Mouse (Mus musculus): ENCODE data around the gene Hoxd3. TPM values are rescaled to one million over a fixed set of nuclear protein-coding genes. Genes with fewer than 3 reads are reported as not detected.

The Hoxd3 gene
- polyA plus RNA-seq, 1 experiment from 2014 or later: 14.5 TPM

DNA sequence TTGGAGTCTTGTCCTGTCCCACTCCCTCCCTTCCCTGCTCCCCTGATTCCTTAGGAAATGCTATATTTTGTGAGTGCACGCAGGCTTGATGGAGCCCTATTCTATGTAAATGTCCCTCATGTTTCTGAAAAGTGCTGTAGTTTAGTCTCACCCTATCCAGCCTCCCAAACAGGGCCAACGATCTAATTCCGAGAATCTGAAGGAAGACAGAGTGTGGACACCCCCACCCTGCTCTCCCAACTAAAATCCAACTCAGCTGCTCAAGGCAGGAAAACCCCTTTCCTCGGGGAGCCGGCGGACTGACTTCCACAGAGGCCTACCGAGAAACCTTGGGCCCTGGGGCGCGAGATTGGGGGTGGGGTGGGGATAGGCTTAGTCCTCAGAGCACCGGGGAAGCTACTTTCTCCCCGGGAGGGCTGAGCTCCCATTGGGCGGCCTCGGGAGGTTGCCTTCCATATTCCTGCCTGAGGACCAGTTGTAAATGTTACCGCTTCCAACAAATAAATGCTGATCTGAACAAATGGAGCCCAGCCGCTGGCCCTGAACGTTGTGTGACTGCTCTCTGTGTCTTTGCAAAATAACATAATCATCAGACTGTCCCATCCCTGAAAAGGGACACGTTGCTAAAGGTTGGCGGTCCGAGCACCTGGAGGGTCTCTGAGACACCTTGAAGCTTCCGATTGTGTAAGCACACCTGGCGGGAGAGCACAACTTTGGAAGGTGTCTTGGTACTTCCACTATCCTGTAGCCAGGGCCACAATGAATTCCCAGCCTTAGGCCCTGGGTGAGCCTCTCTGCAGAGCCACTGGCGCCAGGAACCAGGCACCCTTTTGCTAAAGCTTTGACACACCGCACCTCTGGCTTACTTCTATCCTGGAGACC is 11.8 kb upstream of the Hoxd3 start:
- H3K4me2 ChIP-seq (replicated peaks; ENCODE audit: low read depth, low read length): no peak overlapping the region

DNA sequence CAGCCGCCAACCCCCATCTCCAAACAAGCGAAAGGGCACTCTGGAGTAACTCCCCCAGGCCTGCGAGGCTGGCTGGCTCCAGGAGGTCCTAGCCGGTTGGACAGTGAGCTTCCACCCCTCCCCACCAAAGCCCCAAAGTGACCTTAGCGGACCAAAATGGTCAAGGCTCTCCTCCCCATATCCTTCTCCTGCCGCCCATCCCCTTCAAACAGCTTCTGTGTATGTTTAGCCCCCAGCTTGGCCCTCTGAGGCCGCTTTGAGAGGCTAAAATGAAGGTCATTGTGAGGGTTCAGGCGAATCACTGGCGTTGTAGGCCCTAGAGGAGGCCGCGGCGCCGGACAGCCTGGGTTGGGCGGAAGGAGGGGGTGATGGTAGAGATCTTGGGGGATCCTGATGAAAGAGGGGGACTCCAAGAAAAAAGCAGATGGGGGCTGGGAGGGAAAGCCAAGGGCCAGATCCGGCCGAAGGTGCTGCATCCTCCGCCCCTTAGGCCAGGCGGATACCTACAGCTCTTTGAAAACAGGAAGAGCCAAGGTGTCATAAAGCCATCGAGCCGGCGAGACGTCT is 11.1 kb upstream of the Hoxd3 start:
- Histone ChIP-seq H3K4me3 (ENCODE audit: low read depth, low read length) (no peak overlapping the region), H3K36me3 (ENCODE audit: control insufficient read depth, insufficient read depth, low read length) (no peaks in the 10 kb centered on the region), H3K27me3 (ENCODE audit: control insufficient read depth, insufficient read depth, low read length) (peaks cover 61% of the 10 kb centered on the region), H3K9ac (replicated peaks; ENCODE audit: low read depth, low read length) (no peak overlapping the region), H3K27ac (ENCODE audit: low read length) (no peak overlapping the region), H3K4me2 (replicated peaks; ENCODE audit: low read depth, low read length) (no peak overlapping the region), H3K9me3 (ENCODE audit: control insufficient read depth, low read depth, low read length) (no peaks in the 10 kb centered on the region), H3K4me1 (ENCODE audit: control insufficient read depth, insufficient read depth, low read length) (peaks cover 6% of the 10 kb centered on the region; the same call in 1 of the 2 replicates)
- no peak for ATAC-seq (ENCODE audit: insufficient number of reproducible peaks, insufficient read depth, low FRiP score, low read depth)
- 6% methylated on average over 22 of the region's 22 CpGs for WGBS

More for the DNA sequence above, 11.8 kb upstream of the Hoxd3 start:
- Histone ChIP-seq H3K9ac (replicated peaks; ENCODE audit: low read depth, low read length) (no peak overlapping the region), H3K4me1 (ENCODE audit: control insufficient read depth, insufficient read depth, low read length) (peaks cover 1% of the 10 kb centered on the region; the same call in 1 of the 2 replicates), H3K36me3 (ENCODE audit: control insufficient read depth, insufficient read depth, low read length) (no peaks in the 10 kb centered on the region), H3K27me3 (ENCODE audit: control insufficient read depth, insufficient read depth, low read length) (peaks cover 67% of the 10 kb centered on the region), H3K4me3 (ENCODE audit: low read depth, low read length) (no peak overlapping the region), H3K27ac (ENCODE audit: low read length) (no peak overlapping the region), H3K9me3 (ENCODE audit: control insufficient read depth, low read depth, low read length) (no peaks in the 10 kb centered on the region)
- no peak for ATAC-seq (ENCODE audit: insufficient number of reproducible peaks, insufficient read depth, low FRiP score, low read depth)
- WGBS: 5% methylated on average over 23 of the region's 23 CpGs

DNA sequence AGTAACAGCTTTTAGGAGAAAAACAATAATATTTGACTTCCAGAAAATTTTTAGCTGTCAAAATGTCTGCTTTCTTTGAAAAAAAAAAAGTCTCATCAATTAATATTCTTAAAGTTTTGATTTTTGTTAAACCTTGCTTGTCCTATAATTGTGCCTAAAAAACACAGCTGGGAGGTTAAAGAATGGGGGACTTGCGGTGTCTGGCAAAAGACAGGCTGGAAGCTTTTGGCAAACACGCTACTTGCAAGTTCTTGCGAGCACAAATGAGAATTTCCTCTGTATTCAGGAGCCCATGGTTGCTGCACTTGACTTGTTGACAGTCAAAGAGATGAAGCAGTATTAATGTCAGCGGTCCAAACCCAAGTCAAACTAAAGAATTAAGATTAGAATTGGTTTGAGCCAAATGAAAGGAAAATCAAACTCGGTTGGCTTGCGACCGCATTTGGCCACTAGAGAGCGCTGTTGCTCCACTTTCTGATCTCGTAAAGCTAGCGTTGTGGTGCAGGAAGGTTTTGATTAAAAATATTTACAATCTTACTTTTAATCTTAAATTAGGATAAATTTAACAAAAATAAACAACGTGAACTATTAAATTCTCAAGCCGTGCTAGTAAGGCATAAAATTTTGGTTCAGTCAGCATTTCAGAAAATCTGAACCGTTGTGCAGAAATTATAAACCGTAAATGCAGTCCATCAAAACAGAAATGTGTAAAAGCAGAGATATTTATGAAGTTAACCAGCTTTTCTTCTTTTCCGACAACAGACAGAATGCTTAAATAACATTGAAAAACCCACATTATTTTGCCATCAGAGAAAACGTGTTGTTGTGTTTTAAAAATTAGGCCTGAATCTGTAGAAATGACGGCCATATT is 9.5 kb upstream of the Hoxd3 start:
- H3K4me1 ChIP-seq (ENCODE audit: control insufficient read depth, insufficient read depth, low read length): peaks cover 6% of the 10 kb centered on the region; the same call in 1 of the 2 replicates
- H3K27me3 ChIP-seq (ENCODE audit: control insufficient read depth, insufficient read depth, low read length): peaks cover 54% of the 10 kb centered on the region
- H3K27ac ChIP-seq (ENCODE audit: low read length): no peak overlapping the region
- no peak overlapping the region for H3K9ac ChIP-seq (replicated peaks; ENCODE audit: low read depth, low read length)
- H3K36me3 ChIP-seq (ENCODE audit: control insufficient read depth, insufficient read depth, low read length): no peaks in the 10 kb centered on the region
- 11% methylated on average over 17 of the region's 17 CpGs for WGBS
- no peaks in the 10 kb centered on the region for H3K9me3 ChIP-seq (ENCODE audit: control insufficient read depth, low read depth, low read length)
- no peak overlapping the region for H3K4me2 ChIP-seq (replicated peaks; ENCODE audit: low read depth, low read length)
- no peak overlapping the region for H3K4me3 ChIP-seq (ENCODE audit: low read depth, low read length)
- no peak for ATAC-seq (ENCODE audit: insufficient number of reproducible peaks, insufficient read depth, low FRiP score, low read depth)

DNA sequence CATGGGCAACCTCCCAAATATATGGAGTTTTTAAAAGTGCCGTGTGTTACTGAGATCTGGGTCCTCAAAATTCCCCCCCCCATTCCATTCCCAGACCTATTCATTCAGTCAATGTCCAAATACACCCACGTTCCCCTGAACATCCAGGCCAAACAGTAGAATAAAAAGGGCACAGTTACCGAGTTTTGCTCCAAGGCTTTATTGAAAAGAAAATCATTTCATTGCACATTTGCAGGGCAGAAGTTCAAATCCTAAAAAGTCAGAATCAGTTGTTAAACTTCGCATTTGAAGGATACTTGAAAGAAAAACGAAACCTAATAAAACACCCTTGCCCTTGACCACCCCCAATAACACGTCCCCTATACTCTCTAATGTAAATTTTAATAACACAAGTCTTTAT is 8.9 kb upstream of the Hoxd3 start:
- peaks cover 6% of the 10 kb centered on the region; the same call in 1 of the 2 replicates for H3K4me1 ChIP-seq (ENCODE audit: control insufficient read depth, insufficient read depth, low read length)
- no peak for ATAC-seq (ENCODE audit: insufficient number of reproducible peaks, insufficient read depth, low FRiP score, low read depth)
- no peaks in the 10 kb centered on the region for H3K9me3 ChIP-seq (ENCODE audit: control insufficient read depth, low read depth, low read length)
- H3K4me3 ChIP-seq (ENCODE audit: low read depth, low read length): no peak overlapping the region
- no peak overlapping the region for H3K9ac ChIP-seq (replicated peaks; ENCODE audit: low read depth, low read length)
- H3K27me3 ChIP-seq (ENCODE audit: control insufficient read depth, insufficient read depth, low read length): peaks cover 57% of the 10 kb centered on the region
- H3K4me2 ChIP-seq (replicated peaks; ENCODE audit: low read depth, low read length): no peak overlapping the region
- H3K36me3 ChIP-seq (ENCODE audit: control insufficient read depth, insufficient read depth, low read length): no peaks in the 10 kb centered on the region
- WGBS: 25% methylated on average over 6 of the region's 6 CpGs
- H3K27ac ChIP-seq (ENCODE audit: low read length): no peak overlapping the region

DNA sequence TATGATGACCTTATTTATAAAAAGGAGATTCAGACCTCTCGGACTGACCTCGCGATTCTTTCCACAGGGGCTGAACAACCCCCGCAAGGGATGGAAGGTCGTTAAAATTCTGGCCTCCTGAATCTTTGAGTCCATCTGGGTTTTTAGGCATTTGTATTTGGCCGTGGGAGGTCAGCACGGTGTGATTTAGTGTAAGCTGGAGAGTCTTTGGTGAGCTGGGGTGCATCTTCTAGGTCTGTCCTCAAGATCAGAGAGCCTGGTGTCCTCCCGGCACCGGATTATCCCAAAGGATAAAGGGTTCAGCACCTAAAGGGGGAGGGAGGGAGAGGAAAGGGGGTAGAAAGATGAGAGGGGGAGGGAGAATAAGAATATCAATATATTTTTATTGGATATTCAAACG is 8.4 kb upstream of the Hoxd3 start:
- Histone ChIP-seq H3K9ac (replicated peaks; ENCODE audit: low read depth, low read length) (no peak overlapping the region), H3K4me2 (replicated peaks; ENCODE audit: low read depth, low read length) (no peak overlapping the region), H3K36me3 (ENCODE audit: control insufficient read depth, insufficient read depth, low read length) (no peaks in the 10 kb centered on the region), H3K4me1 (ENCODE audit: control insufficient read depth, insufficient read depth, low read length) (peaks cover 6% of the 10 kb centered on the region; the same call in 1 of the 2 replicates), H3K9me3 (ENCODE audit: control insufficient read depth, low read depth, low read length) (no peaks in the 10 kb centered on the region), H3K27me3 (ENCODE audit: control insufficient read depth, insufficient read depth, low read length) (peaks cover 60% of the 10 kb centered on the region), H3K4me3 (ENCODE audit: low read depth, low read length) (no peak overlapping the region), H3K27ac (ENCODE audit: low read length) (no peak overlapping the region)
- ATAC-seq (ENCODE audit: insufficient number of reproducible peaks, insufficient read depth, low FRiP score, low read depth): no peak
- WGBS: 11% methylated on average over 10 of the region's 10 CpGs

DNA sequence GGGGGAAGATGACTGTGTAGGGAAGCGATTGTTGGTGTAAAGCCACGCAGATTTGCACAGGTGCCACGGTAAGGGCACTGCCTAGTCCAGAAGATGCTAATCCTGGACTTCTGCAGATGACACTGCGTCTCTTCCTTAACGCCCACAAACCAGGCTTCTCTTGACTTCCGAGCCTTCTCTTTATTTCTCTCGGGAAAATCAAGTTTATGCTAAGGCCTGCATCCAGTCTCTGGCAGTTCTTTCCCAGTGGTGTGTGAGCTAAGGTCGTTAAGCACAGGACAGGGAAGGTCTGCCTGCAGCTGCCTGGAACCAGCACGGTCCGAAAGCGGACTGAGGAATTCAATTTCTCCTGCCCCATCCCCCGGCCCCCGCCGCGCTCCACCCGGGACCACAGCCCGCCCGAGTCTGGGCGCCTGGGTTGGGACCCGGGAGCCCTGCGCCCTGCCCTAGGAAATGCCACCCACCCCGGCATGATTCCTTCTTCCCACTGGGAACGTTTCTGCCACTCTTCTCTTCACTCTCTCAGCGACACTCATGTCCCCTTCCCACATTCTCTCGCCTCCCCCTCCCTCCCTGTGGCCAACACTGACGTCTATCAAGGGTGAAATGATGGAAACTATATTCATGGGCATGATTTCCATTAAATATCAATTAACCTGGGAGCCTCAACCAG is 7.9 kb upstream of the Hoxd3 start:
- H3K27ac ChIP-seq (ENCODE audit: low read length): no peak overlapping the region
- 4% methylated on average over 26 of the region's 26 CpGs for WGBS
- no peak for ATAC-seq (ENCODE audit: insufficient number of reproducible peaks, insufficient read depth, low FRiP score, low read depth)
- no peak overlapping the region for H3K9ac ChIP-seq (replicated peaks; ENCODE audit: low read depth, low read length)
- peaks cover 65% of the 10 kb centered on the region for H3K27me3 ChIP-seq (ENCODE audit: control insufficient read depth, insufficient read depth, low read length)
- no peaks in the 10 kb centered on the region for H3K36me3 ChIP-seq (ENCODE audit: control insufficient read depth, insufficient read depth, low read length)
- H3K4me3 ChIP-seq (ENCODE audit: low read depth, low read length): no peak overlapping the region
- H3K4me1 ChIP-seq (ENCODE audit: control insufficient read depth, insufficient read depth, low read length): peaks cover 6% of the 10 kb centered on the region; the same call in 1 of the 2 replicates
- H3K4me2 ChIP-seq (replicated peaks; ENCODE audit: low read depth, low read length): no peak overlapping the region
- H3K9me3 ChIP-seq (ENCODE audit: control insufficient read depth, low read depth, low read length): no peaks in the 10 kb centered on the region

DNA sequence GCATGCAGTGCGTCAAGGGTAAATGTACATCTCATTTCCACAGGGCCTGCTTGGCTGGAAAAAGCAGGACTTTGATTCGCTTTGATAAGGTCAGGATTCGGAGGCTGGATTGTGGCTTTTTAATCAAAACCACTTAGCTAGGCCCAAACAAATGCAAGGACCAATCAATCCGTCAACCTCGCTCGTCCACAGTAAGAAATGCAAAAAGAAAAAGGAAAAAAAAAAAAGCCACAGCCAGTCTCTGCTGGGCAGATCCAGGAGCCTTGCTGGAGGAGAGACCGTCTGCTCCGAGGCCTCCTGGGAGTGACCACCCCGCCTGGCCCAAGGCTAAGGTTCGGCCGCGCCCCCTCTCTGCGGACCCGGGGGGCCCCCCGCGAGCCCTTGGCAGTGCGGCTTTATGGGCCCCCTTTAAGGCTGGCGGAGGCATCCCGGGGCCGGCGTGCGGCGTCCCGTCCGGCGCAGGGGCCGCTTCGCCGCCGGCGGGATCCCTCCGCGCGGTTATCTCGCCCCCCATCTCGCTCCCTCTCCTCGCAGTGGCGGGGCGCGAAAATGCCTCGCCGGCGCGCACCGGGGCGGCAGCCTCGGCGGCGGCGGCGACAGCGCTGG is 7.2 kb upstream of the Hoxd3 start, which contains the start of gene Hoxd8:
Gene Hoxd8, plus strand, starts transcription at position 223 of the 606 bp plus-strand sequence.
- 2% methylated on average over 39 of the region's 52 CpGs for WGBS
- no peaks in the 10 kb centered on the region for H3K36me3 ChIP-seq (ENCODE audit: control insufficient read depth, insufficient read depth, low read length)
- peak within 1 kb of the TSS; percentile 60 for H3K4me2 ChIP-seq (replicated peaks; ENCODE audit: low read depth, low read length)
- H3K9ac ChIP-seq (replicated peaks; ENCODE audit: low read depth, low read length): peak within 1 kb of the TSS; percentile 21; the same call in 1 of the 2 replicates
- H3K27ac ChIP-seq (ENCODE audit: low read length): no peak within 1 kb of the TSS
- H3K4me3 ChIP-seq (ENCODE audit: low read depth, low read length): peak within 1 kb of the TSS; percentile 33
- H3K4me1 ChIP-seq (ENCODE audit: control insufficient read depth, insufficient read depth, low read length): peaks cover 6% of the 10 kb centered on the region; the same call in 1 of the 2 replicates
- H3K9me3 ChIP-seq (ENCODE audit: control insufficient read depth, low read depth, low read length): no peaks in the 10 kb centered on the region
- peaks cover 70% of the 10 kb centered on the region for H3K27me3 ChIP-seq (ENCODE audit: control insufficient read depth, insufficient read depth, low read length)
- ATAC-seq (ENCODE audit: insufficient number of reproducible peaks, insufficient read depth, low FRiP score, low read depth): no peak

Measured in stomach, embryonic 14.5 days (tissue).